Mouse (Mus musculus): ENCODE measurements at regions not wholly inside any gene's neighbourhood (a gene's known extent, or its start where the extent isn't known, plus 50 kb on each side); places are given as distances from the start of the nearest gene placed in this dataset.
"Not testable (repeated sequence)": the region's sequence is repeated elsewhere in the genome, so short reads cannot be mapped to it uniquely, and the experiment has no call there.

DNA sequence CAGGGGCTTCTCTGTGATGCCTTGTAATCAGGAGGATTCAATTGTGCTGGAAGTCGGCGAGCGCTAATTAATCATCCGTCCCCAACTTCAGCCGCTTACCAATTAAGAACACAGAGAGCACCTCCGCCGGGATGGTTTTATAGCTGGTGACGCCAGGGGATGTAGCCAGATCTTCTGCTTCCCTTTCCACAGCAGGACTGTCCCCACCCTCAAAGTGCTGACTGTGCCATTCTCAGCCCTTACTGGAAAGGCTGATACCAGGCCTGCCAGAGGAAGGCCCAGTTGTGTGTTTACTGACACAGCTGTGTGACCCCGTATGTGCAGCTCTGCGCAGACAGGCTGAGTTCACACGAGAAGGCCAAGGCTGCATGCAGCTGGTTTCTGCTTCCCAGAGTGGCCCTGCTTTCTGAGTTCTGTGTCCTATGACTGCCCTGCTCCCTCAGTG, 59.9 kb upstream of the Bend4 start:
- in situ Hi-C loops (cut with MboI, MseI): no loop called here

DNA sequence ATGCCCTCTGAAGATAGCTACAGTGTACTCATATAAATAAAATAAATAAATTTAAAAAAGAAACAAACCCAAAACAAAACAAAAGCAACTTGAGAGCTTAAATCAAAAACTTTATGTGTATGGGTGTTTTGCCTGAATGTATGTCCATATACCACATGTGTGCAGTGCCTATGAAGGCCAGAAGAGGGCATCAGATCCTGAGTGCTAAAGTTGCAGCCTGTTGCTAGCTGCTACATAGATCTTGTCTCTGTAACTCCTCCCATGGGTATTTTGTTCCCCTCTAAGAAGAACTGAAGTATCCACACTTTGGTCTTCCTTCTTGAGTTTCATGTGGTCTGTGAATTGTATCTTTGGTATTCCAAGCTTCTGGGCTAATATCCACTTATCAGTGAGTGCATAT, 62.6 kb upstream of the Bend4 start:
- in situ Hi-C loops (cut with MboI, MseI): not testable (repeated sequence)

DNA sequence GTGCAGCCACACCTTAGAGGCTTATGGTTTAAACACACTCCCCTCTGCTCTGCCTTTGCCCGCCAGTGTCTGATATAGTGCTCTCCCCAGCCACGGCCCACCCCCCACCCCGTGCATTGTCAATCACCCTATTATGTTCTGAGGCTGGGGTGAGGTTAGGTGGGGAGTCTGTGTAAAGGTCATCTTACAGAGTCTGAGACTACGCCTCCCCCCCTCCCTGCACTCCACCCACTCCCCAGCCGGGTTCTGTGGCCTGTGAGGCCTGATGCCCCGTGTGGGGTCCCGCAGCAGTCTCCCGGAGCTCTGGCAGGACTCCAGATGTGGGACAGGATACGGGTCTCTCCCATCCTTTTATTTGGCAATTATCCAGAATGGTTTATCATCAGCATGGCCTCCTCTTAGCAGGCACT, 64.8 kb upstream of the Bend4 start:
- in situ Hi-C loops (cut with MboI, MseI): no loop called here

DNA sequence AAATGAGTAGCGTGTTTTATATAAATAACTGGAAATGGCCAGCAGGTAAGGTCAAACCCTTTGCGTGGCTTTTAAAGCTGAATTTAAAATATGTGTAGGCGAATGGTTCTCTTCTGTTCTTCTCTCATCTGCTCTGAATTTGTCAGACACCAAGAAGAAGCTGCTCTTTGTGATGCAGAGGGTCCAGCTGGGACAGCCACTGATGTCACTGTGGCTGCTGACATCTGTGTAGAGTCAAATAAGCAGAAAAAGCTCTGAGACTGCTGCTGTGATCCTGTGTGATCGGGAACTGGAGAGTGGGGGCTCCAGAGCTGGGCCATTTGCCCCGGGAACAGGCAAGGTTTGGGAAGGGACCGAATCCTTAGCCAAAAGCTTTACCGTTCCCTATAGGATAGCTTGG, 68.6 kb upstream of the Bend4 start:
- in situ Hi-C loops (cut with MboI, MseI): no loop called here

DNA sequence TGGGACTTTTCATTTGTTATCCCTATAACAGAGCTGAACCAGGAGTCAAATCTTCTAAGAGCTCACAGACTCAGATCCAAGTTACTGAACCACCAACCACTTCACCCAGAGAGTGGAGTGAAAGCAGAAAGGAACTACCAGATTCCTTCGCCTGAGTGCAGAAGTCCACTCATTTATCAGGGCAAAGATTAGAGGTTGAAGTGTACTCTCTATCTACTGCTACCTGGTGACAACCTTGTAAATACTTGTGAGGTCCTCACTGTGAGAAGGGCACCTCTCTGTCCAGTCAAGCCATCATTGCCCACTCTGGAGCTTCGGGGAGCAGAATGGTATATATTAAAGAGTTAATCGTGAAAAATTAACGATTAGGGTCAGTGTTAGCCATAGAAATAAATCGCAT, 87.4 kb upstream of the Shisa3 start:
- in situ Hi-C loops (cut with MboI, MseI): no loop called here

DNA sequence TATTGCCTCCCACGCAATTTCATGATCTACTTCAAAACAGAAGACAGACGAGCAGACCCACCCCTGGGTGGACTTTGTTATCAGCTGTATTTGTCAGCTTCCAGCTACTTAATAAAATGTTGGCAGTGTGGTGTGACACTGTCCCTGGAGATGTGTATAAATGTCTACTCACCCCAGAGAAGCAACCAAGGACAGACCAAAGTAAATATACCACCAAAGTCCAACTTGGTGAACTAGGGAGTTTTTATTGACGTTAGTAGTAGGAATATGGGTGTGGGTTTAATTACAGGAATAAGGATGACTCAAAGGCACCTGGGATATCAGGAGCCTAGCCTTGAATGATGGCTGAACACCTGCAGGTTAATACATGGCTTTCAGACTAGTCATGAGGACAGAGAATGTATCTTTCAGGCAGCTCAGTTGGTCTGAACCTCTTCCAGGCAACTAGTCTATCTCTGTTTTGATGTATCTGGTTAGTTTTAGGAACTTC, 86.2 kb upstream of the Shisa3 start:
- in situ Hi-C loops (cut with MboI, MseI): no loop called here

DNA sequence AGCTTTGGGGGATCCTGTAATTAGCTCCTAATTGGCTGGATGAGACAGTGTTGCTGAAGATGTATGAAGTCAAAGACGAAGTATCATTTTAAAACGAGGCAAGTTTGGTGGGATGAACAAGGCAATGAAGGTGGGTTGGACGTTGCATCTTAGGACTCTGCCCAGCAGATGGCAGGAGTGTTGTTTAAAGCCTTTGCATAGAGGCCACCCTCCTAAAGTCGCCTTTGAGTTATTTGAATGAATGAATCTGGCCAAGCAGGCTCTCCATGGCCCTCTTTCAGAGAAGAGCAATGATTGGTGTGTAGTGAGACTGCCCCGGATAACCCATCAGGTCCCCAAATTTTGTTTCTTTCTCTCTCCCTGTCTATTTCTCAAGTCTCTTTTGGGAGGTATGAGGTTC, 77.5 kb upstream of the Shisa3 start:
- in situ Hi-C loops (cut with MboI, MseI): loop anchor here (5.0 kb wide), 3 partner anchors 187 to 487 kb away; no protein-coding TSS in a partner anchor

DNA sequence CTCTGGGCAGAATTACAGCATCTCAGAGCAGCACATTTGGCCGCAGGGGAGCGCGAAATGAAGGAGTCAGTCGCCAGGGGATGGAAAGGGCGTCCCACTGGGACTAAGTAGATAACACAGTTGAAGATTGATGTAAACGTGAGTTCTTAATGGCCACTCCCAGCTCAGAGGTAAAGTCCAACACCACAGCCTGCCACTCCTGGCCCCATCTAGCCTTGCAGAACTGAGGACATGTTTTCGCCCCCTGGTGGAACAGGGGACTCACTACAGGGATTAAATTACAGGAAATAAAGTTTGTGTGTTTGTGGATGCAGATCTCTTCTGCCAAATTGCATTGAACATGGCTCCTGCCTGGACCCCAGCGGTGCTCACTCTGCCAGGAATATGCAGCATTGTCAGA, 76.7 kb upstream of the Shisa3 start:
- in situ Hi-C loops (cut with MboI, MseI): loop anchor here (5.0 kb wide), 3 partner anchors 186 to 486 kb away; no protein-coding TSS in a partner anchor

DNA sequence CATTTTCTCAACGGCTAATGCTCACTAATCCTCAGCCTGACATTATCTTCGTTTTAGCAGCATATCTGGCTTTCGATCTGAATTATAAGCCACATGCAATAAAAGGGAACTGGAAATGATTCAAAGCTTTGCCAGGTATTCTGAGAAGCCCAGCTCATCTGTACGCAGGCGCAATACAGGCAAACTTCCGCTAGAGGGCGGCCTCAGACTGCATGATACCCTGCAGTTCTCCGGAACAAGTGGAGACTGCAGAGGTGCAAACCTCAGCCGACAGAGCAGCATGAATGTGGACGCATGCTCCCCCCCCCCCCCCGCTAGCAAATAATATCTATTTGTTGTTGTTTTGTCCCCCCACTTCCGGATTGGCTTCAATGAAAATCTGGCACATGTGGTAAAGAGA, 75.3 kb upstream of the Shisa3 start:
- in situ Hi-C loops (cut with MboI, MseI): loop anchor here (5.0 kb wide), 3 partner anchors 185 to 485 kb away; no protein-coding TSS in a partner anchor

DNA sequence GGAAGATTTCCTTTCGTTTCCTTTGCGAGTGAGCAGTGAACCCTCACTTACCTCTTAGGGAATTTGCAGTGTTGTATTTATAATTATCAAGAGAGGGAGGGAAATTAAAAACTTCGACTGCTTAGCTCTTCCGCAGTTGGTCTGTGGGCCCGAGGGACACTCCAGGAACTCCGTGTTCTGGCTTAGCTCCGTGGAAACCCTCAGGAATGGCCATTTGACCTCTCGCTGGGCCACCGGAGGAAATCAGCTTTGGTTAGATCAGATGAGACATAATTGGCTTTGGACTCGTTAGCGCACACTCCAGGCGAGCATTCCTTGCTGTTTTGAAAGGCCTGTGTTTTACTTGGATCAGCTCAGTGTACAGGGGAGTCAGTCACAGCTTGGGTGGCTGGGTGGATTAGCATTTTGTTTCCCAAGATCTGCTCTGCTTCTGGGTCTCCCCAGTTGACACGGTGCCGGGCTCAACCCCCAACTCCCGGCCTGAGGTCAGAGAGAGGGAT, 74.9 kb upstream of the Shisa3 start:
- in situ Hi-C loops (cut with MboI, MseI): loop anchor here (5.0 kb wide), 3 partner anchors 184 to 484 kb away; no protein-coding TSS in a partner anchor

DNA sequence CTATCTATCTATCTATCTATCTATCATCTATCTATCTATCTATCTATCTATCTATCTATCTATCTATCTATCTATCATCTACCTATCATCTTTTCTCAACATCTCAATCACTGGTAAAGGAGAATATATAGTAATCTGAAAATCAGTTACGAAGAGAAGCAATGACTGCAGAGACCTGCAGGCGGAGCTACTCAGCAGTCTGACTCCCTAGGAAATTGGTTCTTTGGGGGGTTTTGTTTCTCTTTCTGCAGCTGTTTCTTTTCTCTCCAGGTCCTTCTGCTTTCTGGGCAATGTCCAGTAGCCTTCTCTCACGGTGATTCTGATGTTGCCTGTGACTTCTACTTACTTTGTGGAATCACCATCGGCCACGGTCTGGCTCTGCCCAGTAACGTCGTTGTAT, 73.6 kb upstream of the Shisa3 start:
- in situ Hi-C loops (cut with MboI, MseI): loop anchor here (5.0 kb wide), 3 partner anchors 183 to 483 kb away; no protein-coding TSS in a partner anchor

DNA sequence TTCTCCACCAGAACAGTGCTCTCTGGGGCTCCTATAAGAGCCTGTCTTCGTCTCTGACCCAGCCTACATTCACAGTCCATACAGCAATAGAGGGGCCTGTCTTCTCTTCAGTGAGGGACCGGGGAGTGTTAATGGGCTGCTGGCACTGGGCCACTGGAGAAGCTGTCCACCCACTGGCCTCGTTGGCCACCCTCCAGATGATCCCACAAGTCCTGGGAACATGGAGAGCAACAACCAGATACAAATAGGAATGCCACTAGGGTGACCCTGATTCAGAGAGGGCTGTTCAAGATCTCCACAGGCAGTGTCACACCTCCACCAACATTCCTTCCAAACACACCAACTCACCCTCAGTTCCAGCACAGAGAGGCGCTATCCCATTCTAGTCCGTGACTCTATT, 69.7 kb upstream of the Shisa3 start:
- in situ Hi-C loops (cut with MboI, MseI): no loop called here

DNA sequence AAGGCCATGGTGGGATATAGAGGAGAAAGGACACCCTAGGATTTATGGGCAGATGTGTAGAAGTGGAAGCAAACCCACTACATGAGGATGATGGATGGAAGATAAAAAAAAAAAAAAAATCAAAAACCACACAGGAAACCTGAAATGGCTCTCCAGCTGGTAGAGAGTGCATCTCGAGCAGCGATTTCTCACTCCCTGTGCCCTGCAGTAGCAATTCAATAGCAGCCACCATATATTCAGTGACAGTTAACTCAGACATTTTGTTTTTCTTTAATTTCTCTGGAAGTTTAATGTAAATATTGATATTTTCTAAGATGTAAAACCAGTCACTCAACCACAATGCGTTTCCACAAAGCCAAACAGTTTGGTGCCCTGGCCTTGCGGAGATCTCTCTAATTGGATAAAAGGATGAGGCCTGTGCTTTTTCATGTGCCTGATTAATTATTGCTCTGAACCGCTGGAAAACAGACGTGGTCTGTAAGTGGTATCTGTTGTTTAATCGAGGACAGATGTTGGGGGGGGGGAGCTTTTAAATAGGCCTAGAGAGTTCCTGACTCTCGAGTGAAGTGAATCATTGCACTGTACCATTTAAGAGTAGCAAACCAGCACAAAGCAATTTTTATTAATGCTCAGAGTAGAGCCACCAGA, 68.0 kb upstream of the Shisa3 start:
- in situ Hi-C loops (cut with MboI, MseI): no loop called here

DNA sequence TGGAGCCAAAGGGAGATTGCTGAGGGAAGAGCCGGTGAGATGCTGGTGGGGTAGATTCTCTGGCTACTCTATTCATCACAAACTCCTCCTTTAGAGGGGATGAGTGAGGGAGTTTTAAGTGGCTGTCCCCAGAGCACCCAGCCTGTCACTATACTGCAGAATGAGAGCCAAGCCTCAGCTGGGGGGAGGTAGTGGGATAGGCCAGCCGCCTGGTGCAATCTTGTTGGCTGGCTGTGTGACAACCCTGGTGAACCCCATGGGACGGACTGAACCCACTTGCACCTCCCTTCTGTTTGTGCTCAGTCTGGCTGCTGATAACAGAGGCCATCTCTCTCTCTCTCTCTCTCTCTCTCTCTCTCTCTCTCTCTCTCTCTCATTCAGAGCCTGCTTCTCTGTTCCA, 65.8 kb upstream of the Shisa3 start:
- in situ Hi-C loops (cut with MboI, MseI): no loop called here

DNA sequence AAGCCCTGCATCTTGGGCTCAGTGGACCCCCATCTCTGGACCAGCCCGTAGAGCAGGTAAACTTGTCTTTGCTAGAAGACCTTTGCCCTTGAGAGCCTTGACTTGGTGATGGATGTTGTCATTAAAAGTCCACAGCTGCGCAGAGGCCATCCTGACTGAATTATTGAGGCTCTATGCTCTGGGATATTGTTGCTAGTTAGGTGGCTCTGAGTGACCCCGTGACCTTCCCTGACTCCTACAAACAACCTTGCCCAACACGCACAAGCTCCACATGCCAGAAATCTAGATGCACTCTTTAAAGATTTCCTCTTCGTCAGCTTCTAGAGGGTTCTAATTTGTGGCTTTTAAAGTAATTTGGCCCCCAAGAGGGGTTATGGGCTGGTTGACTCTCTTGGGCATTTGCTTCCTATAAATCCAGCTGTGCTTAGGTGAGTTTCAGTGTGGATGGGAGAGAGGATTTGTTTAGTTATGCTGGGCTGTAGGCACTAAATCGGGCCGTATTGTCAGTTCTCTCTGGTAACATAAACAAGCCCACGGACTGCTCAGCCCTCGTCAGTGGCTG, 63.6 kb upstream of the Shisa3 start:
- in situ Hi-C loops (cut with MboI, MseI): no loop called here

DNA sequence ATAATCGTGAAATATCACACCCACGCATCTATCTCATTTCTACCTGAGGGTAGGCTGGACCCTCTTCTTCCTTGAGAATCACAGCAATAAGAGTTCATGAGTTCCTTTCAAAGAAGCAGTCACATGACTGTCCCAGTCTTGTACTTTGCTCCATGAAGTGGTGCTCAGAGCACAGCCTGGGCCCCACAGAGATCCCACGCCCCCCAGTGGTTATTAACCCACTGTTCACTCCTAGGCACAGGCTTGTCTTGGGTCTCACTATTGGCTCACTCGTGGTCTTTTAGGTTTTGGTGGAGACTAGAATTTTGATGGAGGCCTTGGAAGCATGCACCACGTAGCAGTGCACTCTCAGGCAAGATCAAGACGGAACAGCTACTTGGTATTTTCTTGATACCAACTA, 57.4 kb upstream of the Shisa3 start:
- in situ Hi-C loops (cut with MboI, MseI): no loop called here

DNA sequence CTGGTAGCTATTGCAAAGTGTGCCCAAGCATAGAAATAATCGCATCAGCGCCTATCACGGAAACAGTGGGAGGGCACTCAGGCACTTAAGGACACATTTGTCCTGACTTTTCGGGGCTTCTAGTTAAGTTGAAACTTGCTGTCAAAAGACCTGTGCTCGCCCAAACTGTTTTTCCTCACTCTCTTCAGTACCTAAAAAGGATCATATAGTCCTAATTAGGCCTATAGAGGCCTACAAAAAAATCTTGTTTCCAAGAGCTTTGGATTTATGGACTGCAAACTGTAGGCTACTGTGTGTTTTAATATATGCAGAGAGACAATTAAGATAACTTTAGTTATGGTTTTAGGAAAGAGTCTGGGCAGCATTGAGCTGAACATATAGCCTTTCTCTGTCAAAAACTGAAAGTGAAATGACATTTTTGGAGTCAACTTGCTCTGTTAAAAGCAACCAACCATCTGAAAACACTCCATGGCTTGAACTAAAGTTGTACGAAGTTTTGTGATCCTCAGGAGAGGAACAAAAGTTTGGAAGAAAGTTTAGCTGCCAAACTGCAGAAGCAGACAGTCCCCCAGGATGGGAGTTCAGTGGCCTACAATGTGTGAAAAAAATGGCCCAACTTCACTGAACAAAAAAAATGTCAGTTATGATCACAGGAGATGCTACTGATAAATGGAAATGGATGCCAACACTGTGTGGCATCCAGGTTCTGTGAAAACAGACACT, 55.9 kb upstream of the Shisa3 start:
- in situ Hi-C loops (cut with MboI, MseI): no loop called here

DNA sequence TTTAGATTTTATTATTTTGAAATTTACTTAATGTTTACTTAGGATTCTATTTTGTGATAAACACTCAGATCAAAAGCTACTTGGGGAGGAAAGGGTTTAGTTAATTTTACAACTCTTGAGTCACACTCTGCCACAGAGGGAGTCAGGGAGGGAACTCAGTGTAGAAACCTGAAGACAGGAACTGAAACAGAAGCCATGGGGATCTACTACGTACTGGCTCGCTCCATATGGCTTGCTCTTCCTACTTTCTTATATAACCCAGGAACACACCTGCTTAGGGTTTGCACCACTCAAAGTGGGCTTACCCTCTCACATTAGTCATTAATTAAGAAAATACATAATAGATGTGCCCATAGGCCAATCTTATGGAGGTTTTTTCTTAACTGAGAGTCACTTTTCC, 54.8 kb upstream of the Shisa3 start:
- in situ Hi-C loops (cut with MboI, MseI): no loop called here
